Mouse (Mus musculus) cerebellum, adult 2 months (tissue): ENCODE measurements around the gene Myo1f. TPM values are rescaled to one million over a fixed set of nuclear protein-coding genes. Genes with fewer than 3 reads are reported as not detected.

Experiments used
- DNase-seq, 2 experiments: peaks; one replicate each; pipeline ENCODE4 v3.0.0; 2021
- H3K27ac ChIP-seq: fragments of 200-500 bp; 2 replicates; pipeline ENCODE4 v1.5.1; 2012; ENCODE audit warnings: low read length, control low read depth, inconsistent platforms; ENCODE audit not compliant: insufficient read depth
- H3K27me3 ChIP-seq: fragments of 200-500 bp; 2 replicates; pipeline ENCODE4 v1.6.1; 2012; ENCODE audit warnings: inconsistent platforms, mild to moderate bottlenecking, low read length, moderate library complexity; ENCODE audit not compliant: control insufficient read depth, insufficient read depth
- H3K4me1 ChIP-seq: fragments of 200-500 bp; 2 replicates; pipeline ENCODE4 v1.6.1; 2011; ENCODE audit warnings: low read length; ENCODE audit not compliant: control insufficient read depth, insufficient read depth
- H3K4me3 ChIP-seq: fragments of 200-500 bp; replicated peaks from 2 replicates; pipeline ENCODE3; 2011; ENCODE audit warnings: mild to moderate bottlenecking, low read depth, low read length, control low read depth; ENCODE audit not compliant: insufficient read depth
- CTCF ChIP-seq: fragments of 200-500 bp; IDR thresholded peaks from 2 replicates; pipeline ENCODE4 v1.5.1; 2011; ENCODE audit warnings: low read depth, mild to moderate bottlenecking, control low read depth, low read length, moderate library complexity, borderline replicate concordance; ENCODE audit not compliant: insufficient read depth
- POLR2A ChIP-seq: fragments of 200-500 bp; IDR thresholded peaks from 2 replicates; pipeline ENCODE4 v1.6.1; 2011; ENCODE audit warnings: low read length, control low read depth, borderline replicate concordance; ENCODE audit not compliant: insufficient read depth
- WGBS: fragments of 180-500 bp; shearing (Covaris S2); methylation state at CpG from one replicate; pipeline ENCODE4 v1.1.7; 2018; 5-methylcytosine and 5-hydroxymethylcytosine counted together
- polyA plus RNA-seq: library from polyadenylated mRNA; depleted of rRNA; stranded (reverse); fragments of >200 nt; gene quantifications from 2 replicates; pipeline ENCODE4 v1.2.3, GENCODE M21; 2012; rRNA removed

The Myo1f gene
- polyA plus RNA-seq, 1 experiment: 1.0 TPM

DNA sequence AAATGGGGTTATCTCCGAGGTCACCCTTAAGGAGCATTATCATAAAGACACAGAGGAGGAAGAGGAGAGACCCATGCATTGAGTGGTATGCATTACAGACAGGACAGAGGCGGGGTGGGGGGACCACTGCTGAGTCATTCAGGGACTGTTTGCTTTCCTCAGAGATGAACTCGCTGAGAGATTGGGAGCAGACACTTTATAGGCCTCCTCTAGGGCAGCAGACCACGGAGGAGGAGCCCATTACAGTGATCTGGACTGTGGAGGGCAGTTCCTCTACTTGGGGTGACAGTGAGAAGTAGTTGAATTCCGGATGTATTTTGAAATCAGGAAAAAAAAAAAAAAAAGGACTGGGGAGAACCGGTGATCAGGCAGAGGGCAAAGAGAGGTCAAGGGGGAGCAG is 84.2 kb downstream of the Myo1f start:
- TF ChIP-seq POLR2A (no peak), CTCF (no peak)
- no peak for DNase-seq
- peaks cover 4% of the 10 kb centered on the region; the same call in 1 of the 2 replicates for H3K4me1 ChIP-seq
- H3K27ac ChIP-seq: no peak overlapping the region
- no peaks in the 10 kb centered on the region for H3K27me3 ChIP-seq
- H3K4me3 ChIP-seq: no peak overlapping the region
- WGBS: 65% methylated on average over 6 of the region's 6 CpGs

DNA sequence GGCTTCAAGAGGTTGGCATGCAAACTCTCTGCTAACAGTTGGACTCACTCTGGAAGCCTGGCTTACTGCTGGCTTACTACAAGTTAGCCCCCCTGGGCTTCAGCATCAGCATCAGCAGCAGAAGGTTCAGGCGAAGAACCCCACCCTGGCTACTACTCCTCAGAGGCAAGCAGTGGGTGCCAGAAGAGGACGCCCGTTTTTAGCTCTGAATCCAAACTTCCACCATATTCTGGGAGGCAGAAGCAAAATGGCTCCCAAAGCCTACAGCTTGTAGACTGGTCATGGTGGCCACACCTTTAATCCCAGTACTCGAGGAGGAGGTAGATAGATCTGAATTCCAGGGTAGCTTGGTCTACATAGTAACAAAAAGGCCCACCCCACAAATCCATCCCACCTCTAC is 88.6 kb downstream of the Myo1f start:
- DNase-seq: no peak
- no peak for TF ChIP-seq POLR2A
- no peak for TF ChIP-seq CTCF
- Histone ChIP-seq H3K4me3 (no peak overlapping the region), H3K27ac (no peak overlapping the region), H3K4me1 (0 out of 2 replicates have a peak, but pooled peaks cover 10% of the 10 kb centered on the region), H3K27me3 (no peaks in the 10 kb centered on the region)
- 87% methylated on average over 4 of the region's 4 CpGs for WGBS

DNA sequence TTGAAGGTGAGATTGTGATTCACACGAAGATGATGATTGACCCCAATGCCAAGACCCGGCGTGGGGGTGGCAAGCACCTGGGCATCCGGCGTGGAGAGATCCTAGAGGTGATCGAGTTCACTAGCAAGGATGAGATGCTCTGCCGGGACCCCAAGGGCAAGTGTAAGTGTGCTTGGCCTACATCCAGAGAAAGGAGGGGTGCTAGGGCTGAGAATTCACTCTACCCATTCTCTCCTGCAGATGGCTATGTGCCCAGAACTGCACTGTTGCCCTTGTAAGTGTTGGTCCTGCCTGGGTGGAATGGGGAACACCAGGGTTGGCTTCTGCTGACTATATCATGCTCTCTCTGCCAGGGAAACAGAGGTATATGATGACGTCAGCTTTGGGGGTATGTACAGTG is 89.6 kb downstream of the Myo1f start:
- Histone ChIP-seq H3K4me3 (no peak overlapping the region), H3K4me1 (0 out of 2 replicates have a peak, but pooled peaks cover 10% of the 10 kb centered on the region), H3K27ac (no peak overlapping the region), H3K27me3 (no peaks in the 10 kb centered on the region)
- no peak for DNase-seq
- TF ChIP-seq CTCF (no peak), POLR2A (no peak)
- 86% methylated on average over 8 of the region's 8 CpGs for WGBS

DNA sequence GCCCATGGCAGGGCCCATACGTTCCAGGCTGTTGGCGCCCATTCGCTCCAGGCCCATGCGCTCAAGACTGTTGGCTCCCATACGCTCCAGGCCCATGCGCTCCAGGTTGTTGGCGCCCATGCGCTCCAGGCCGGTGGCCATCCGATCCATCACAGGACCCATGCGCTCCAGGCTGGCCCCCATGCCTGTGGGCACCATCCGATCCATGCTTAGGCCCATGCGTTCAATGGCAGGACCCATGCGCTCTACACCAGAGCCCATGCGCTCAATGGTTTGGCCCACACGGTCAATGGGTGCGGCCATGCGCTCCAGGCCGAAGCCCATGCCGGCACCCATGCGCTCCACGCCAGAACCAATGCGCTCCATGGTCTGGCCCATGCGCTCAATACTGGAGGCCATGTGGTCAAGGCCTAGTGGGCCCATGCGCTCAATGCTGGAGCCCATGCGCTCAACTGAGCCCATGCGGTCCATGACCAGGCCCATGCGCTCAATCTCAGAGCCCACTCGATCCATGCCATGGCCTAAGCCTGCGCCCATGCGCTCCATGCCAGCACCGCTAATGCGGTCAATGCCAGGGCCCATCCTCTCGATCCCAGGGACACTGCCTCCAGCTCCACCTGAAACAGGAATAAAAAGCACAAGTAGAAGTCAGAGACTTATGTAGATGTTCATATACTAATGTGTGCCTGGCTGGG is 94.4 kb downstream of the Myo1f start:
- Histone ChIP-seq H3K27ac (no peak overlapping the region), H3K4me1 (0 out of 2 replicates have a peak, but pooled peaks cover 4% of the 10 kb centered on the region), H3K4me3 (no peak overlapping the region), H3K27me3 (no peaks in the 10 kb centered on the region)
- TF ChIP-seq POLR2A: no peak
- DNase-seq: no peak
- 98% methylated on average over 34 of the region's 34 CpGs for WGBS

Other genes with a start within 250 kb of the Myo1f start
- gene Zfp81, start 196.8 kb upstream of the Myo1f start, polyA plus RNA-seq: 8.2 and 10.6 TPM in 2 replicates
- gene Zfp101, start 161.1 kb upstream of the Myo1f start, polyA plus RNA-seq: 12.7 and 13.1 TPM in 2 replicates
- 0.46 and 0.61 TPM in 2 replicates for gene Actl9, start 122.8 kb upstream of the Myo1f start, polyA plus RNA-seq
- gene Adamts10, start 31.5 kb upstream of the Myo1f start, polyA plus RNA-seq: 205 and 251 TPM in 2 replicates
- 99.1 and 107 TPM in 2 replicates for gene Zfp414, start 73.4 kb downstream of the Myo1f start, polyA plus RNA-seq
- 2.8 and 3.4 TPM in 2 replicates for gene Pram1, start 82.3 kb downstream of the Myo1f start, polyA plus RNA-seq
- 270 and 273 TPM in 2 replicates for gene Hnrnpm, start 131.2 kb downstream of the Myo1f start, polyA plus RNA-seq
- 157 and 171 TPM in 2 replicates for gene March2, start 163.0 kb downstream of the Myo1f start, polyA plus RNA-seq
- gene Rab11b, start 204.8 kb downstream of the Myo1f start, polyA plus RNA-seq: 494 and 510 TPM in 2 replicates
- gene Angptl4, start 226.1 kb downstream of the Myo1f start, polyA plus RNA-seq: 1.6 and 1.9 TPM in 2 replicates